Mouse (Mus musculus): Measurements from ENCODE around the gene BC049352. TPM values are rescaled to one million over a fixed set of nuclear protein-coding genes. Genes with fewer than 3 reads are reported as not detected.

Gene BC049352
- polyA plus RNA-seq, 1 experiment from 2014 or later = not detected

- ATAC-seq (ENCODE audit: low FRiP score, low read depth) = no peak
- H3K4me2 ChIP-seq (replicated peaks) = no peak overlapping the region
- H3K36me3 ChIP-seq = no peaks in the 10 kb centered on the region
- no peak overlapping the region for H3K4me3 ChIP-seq
- H3K9ac ChIP-seq = no peak overlapping the region
- no peaks in the 10 kb centered on the region for H3K4me1 ChIP-seq
- 65% methylated on average over 8 of the region's 8 CpGs for WGBS
- no peaks in the 10 kb centered on the region for H3K9me3 ChIP-seq
- H3K27me3 ChIP-seq = no peaks in the 10 kb centered on the region
- no peak overlapping the region for H3K27ac ChIP-seq
Observed at GRCm38 (mm10) chr9:45229359-45229758, 47.6 kb downstream of the BC049352 start.

GRCm38 (mm10) chr9:45235668-45236227 lies 53.9 kb downstream of the BC049352 start:
- Histone ChIP-seq H3K9me3 (no peaks in the 10 kb centered on the region), H3K4me2 (replicated peaks) (no peak overlapping the region), H3K9ac (no peak overlapping the region), H3K36me3 (no peaks in the 10 kb centered on the region), H3K4me3 (no peak overlapping the region), H3K27ac (no peak overlapping the region), H3K27me3 (no peaks in the 10 kb centered on the region), H3K4me1 (no peaks in the 10 kb centered on the region)
- ATAC-seq (ENCODE audit: low FRiP score, low read depth) = no peak
- 75% methylated on average over 6 of the region's 6 CpGs for WGBS

GRCm38 (mm10) chr9:45236744-45237143 lies 54.9 kb downstream of the BC049352 start:
- no peaks in the 10 kb centered on the region for H3K36me3 ChIP-seq
- WGBS = 42% methylated on average over 7 of the region's 7 CpGs
- H3K27ac ChIP-seq = no peak overlapping the region
- no peaks in the 10 kb centered on the region; the same call in 1 of the 2 replicates for H3K27me3 ChIP-seq
- no peaks in the 10 kb centered on the region for H3K4me1 ChIP-seq
- H3K4me2 ChIP-seq (replicated peaks) = no peak overlapping the region
- no peak overlapping the region for H3K4me3 ChIP-seq
- no peaks in the 10 kb centered on the region for H3K9me3 ChIP-seq
- no peak for ATAC-seq (ENCODE audit: low FRiP score, low read depth)
- no peak overlapping the region for H3K9ac ChIP-seq

- no peak overlapping the region for H3K9ac ChIP-seq
- no peaks in the 10 kb centered on the region; the same call in 1 of the 2 replicates for H3K27me3 ChIP-seq
- no peaks in the 10 kb centered on the region for H3K9me3 ChIP-seq
- no peak overlapping the region for H3K27ac ChIP-seq
- no peaks in the 10 kb centered on the region for H3K4me1 ChIP-seq
- ATAC-seq (ENCODE audit: low FRiP score, low read depth) = no peak
- H3K4me2 ChIP-seq (replicated peaks) = no peak overlapping the region
- H3K4me3 ChIP-seq = no peak overlapping the region
- WGBS = 80% methylated on average over 5 of the region's 5 CpGs
- no peaks in the 10 kb centered on the region for H3K36me3 ChIP-seq
Observed at GRCm38 (mm10) chr9:45241397-45241796, 59.6 kb downstream of the BC049352 start.

- WGBS = 88% methylated on average over 1 of the region's 1 CpGs
- ATAC-seq (ENCODE audit: low FRiP score, low read depth) = no peak
Observed at GRCm38 (mm10) chr9:45245432-45245831, 63.6 kb downstream of the BC049352 start.

GRCm38 (mm10) chr9:45246060-45246459 lies 64.3 kb downstream of the BC049352 start:
- Histone ChIP-seq H3K9me3 (no peaks in the 10 kb centered on the region), H3K36me3 (no peaks in the 10 kb centered on the region), H3K27ac (no peak overlapping the region), H3K4me1 (no peaks in the 10 kb centered on the region), H3K27me3 (no peaks in the 10 kb centered on the region; the same call in 1 of the 2 replicates), H3K9ac (no peak overlapping the region), H3K4me3 (no peak overlapping the region), H3K4me2 (replicated peaks) (no peak overlapping the region)
- 84% methylated on average over 6 of the region's 6 CpGs for WGBS
- no peak for ATAC-seq (ENCODE audit: low FRiP score, low read depth)

More at GRCm38 (mm10) chr9:45245432-45245831, 63.6 kb downstream of the BC049352 start:
- H3K27ac ChIP-seq = no peak overlapping the region
- no peak overlapping the region for H3K9ac ChIP-seq
- no peak overlapping the region for H3K4me3 ChIP-seq
- H3K4me1 ChIP-seq = no peaks in the 10 kb centered on the region
- no peaks in the 10 kb centered on the region for H3K9me3 ChIP-seq
- no peak overlapping the region for H3K4me2 ChIP-seq (replicated peaks)
- H3K36me3 ChIP-seq = no peaks in the 10 kb centered on the region
- no peaks in the 10 kb centered on the region; the same call in 1 of the 2 replicates for H3K27me3 ChIP-seq

GRCm38 (mm10) chr9:45247536-45247935 lies 65.7 kb downstream of the BC049352 start:
- H3K27ac ChIP-seq = no peak overlapping the region
- no peaks in the 10 kb centered on the region for H3K27me3 ChIP-seq
- H3K4me2 ChIP-seq (replicated peaks) = no peak overlapping the region
- no peaks in the 10 kb centered on the region for H3K4me1 ChIP-seq
- H3K36me3 ChIP-seq = no peaks in the 10 kb centered on the region
- no peak overlapping the region for H3K4me3 ChIP-seq
- no peak overlapping the region for H3K9ac ChIP-seq
- H3K9me3 ChIP-seq = no peaks in the 10 kb centered on the region
- ATAC-seq (ENCODE audit: low FRiP score, low read depth) = no peak
- WGBS = 70% methylated on average over 2 of the region's 2 CpGs

- no peak overlapping the region for H3K4me2 ChIP-seq (replicated peaks)
- H3K9me3 ChIP-seq = no peaks in the 10 kb centered on the region
- H3K27me3 ChIP-seq = no peaks in the 10 kb centered on the region
- no peaks in the 10 kb centered on the region for H3K4me1 ChIP-seq
- no peaks in the 10 kb centered on the region for H3K36me3 ChIP-seq
- H3K27ac ChIP-seq = no peak overlapping the region
- ATAC-seq (ENCODE audit: low FRiP score, low read depth) = no peak
- WGBS = 87% methylated on average over 7 of the region's 7 CpGs
- no peak overlapping the region for H3K9ac ChIP-seq
- no peak overlapping the region for H3K4me3 ChIP-seq
Observed at GRCm38 (mm10) chr9:45250306-45250705, 68.5 kb downstream of the BC049352 start.

- no peaks in the 10 kb centered on the region for H3K27me3 ChIP-seq
- no peaks in the 10 kb centered on the region for H3K9me3 ChIP-seq
- H3K4me1 ChIP-seq = no peaks in the 10 kb centered on the region
- H3K9ac ChIP-seq = no peak overlapping the region
- H3K4me2 ChIP-seq (replicated peaks) = no peak overlapping the region
- H3K36me3 ChIP-seq = no peaks in the 10 kb centered on the region
- no peak overlapping the region for H3K27ac ChIP-seq
- no peak overlapping the region for H3K4me3 ChIP-seq
- WGBS = 84% methylated on average over 3 of the region's 3 CpGs
- ATAC-seq (ENCODE audit: low FRiP score, low read depth) = no peak
Observed at GRCm38 (mm10) chr9:45251281-45251680, 69.5 kb downstream of the BC049352 start.

GRCm38 (mm10) chr9:45251990-45252389 lies 70.2 kb downstream of the BC049352 start:
- 56% methylated on average over 4 of the region's 4 CpGs for WGBS
- no peak overlapping the region for H3K27ac ChIP-seq
- no peaks in the 10 kb centered on the region for H3K9me3 ChIP-seq
- H3K9ac ChIP-seq = no peak overlapping the region
- H3K27me3 ChIP-seq = no peaks in the 10 kb centered on the region
- no peak overlapping the region for H3K4me3 ChIP-seq
- no peak for ATAC-seq (ENCODE audit: low FRiP score, low read depth)
- H3K4me1 ChIP-seq = no peaks in the 10 kb centered on the region
- H3K36me3 ChIP-seq = no peaks in the 10 kb centered on the region
- no peak overlapping the region for H3K4me2 ChIP-seq (replicated peaks)

GRCm38 (mm10) chr9:45252395-45252794 lies 70.6 kb downstream of the BC049352 start:
- no peaks in the 10 kb centered on the region for H3K36me3 ChIP-seq
- H3K9me3 ChIP-seq = no peaks in the 10 kb centered on the region
- no peaks in the 10 kb centered on the region for H3K27me3 ChIP-seq
- H3K4me3 ChIP-seq = no peak overlapping the region
- 76% methylated on average over 6 of the region's 6 CpGs for WGBS
- no peak overlapping the region for H3K4me2 ChIP-seq (replicated peaks)
- H3K9ac ChIP-seq = no peak overlapping the region
- no peaks in the 10 kb centered on the region for H3K4me1 ChIP-seq
- no peak overlapping the region for H3K27ac ChIP-seq
- ATAC-seq (ENCODE audit: low FRiP score, low read depth) = no peak

- no peaks in the 10 kb centered on the region for H3K36me3 ChIP-seq
- ATAC-seq (ENCODE audit: low FRiP score, low read depth) = no peak
- no peaks in the 10 kb centered on the region for H3K9me3 ChIP-seq
- H3K4me2 ChIP-seq (replicated peaks) = no peak overlapping the region
- H3K4me3 ChIP-seq = no peak overlapping the region
- WGBS = 27% methylated on average over 6 of the region's 6 CpGs
- H3K27ac ChIP-seq = no peak overlapping the region
- H3K4me1 ChIP-seq = no peaks in the 10 kb centered on the region
- no peaks in the 10 kb centered on the region for H3K27me3 ChIP-seq
- H3K9ac ChIP-seq = no peak overlapping the region
Observed at GRCm38 (mm10) chr9:45254021-45254420, 72.2 kb downstream of the BC049352 start.

GRCm38 (mm10) chr9:45254605-45255004 lies 72.8 kb downstream of the BC049352 start:
- Histone ChIP-seq H3K9ac (no peak overlapping the region), H3K27me3 (no peaks in the 10 kb centered on the region), H3K27ac (no peak overlapping the region), H3K4me2 (replicated peaks) (no peak overlapping the region), H3K36me3 (no peaks in the 10 kb centered on the region), H3K4me1 (no peaks in the 10 kb centered on the region), H3K9me3 (no peaks in the 10 kb centered on the region), H3K4me3 (no peak overlapping the region)
- no peak for ATAC-seq (ENCODE audit: low FRiP score, low read depth)
- WGBS = 55% methylated on average over 4 of the region's 4 CpGs
